In genomic region chrX:57921294-57921693, GRCm38 (mm10) we compare ENCODE assay signal across 9 mouse cellular contexts.
A peak's percentile ranks its signal among the peaks of the same experiment; 100 is the strongest.
DNase-seq lines count a peak whose midpoint lies in the region; ATAC-seq and TF ChIP-seq lines count a peak whose summit lies in the region.
"Had no signal": no experiment of that assay in that cellular context is flagged by ENCODE, and none has a peak within 500 bp of the region (broad histone marks: within the 10 kb centered on the region; RNA-seq: fewer than 3 reads in every experiment).

No protein-coding gene starts in this region.

- no peak overlapping the region for H3K27ac ChIP-seq in kidney, embryonic 16.5 days (ENCODE audit: low read length)
- no peak overlapping the region for H3K27ac ChIP-seq in embryonic facial prominence, embryonic 14.5 days (replicated peaks; ENCODE audit: low read depth, low read length)
- H3K27ac ChIP-seq in hindbrain, embryonic 12.5 days, result 0 out of 2 replicates have a peak overlapping the region, but pooled peaks have one; percentile 44
- H3K27ac ChIP-seq in neural tube, embryonic 12.5 days, result no peak overlapping the region
- H3K27ac ChIP-seq: embryonic facial prominence, embryonic 12.5 days had no signal

- 0 out of 2 replicates have a peak overlapping the region, but pooled peaks have one; percentile 1 for H3K4me2 ChIP-seq in kidney, embryonic 16.5 days (replicated peaks; ENCODE audit: low read depth, low read length)
- H3K4me2 ChIP-seq in embryonic facial prominence, embryonic 14.5 days (ENCODE audit: low read depth, low read length), result 0 out of 2 replicates have a peak overlapping the region, but pooled peaks have one; percentile 4
- H3K4me2 ChIP-seq in hindbrain, embryonic 12.5 days (replicated peaks), result peak overlapping the region; percentile 39
- peak overlapping the region; percentile 41 for H3K4me2 ChIP-seq in neural tube, embryonic 12.5 days (replicated peaks)
- H3K4me2 ChIP-seq: embryonic facial prominence, embryonic 12.5 days had no signal

- 21% methylated on average over 16 of the region's 16 CpGs for WGBS in kidney, embryonic 16.5 days
- WGBS in embryonic facial prominence, embryonic 14.5 days, result 12% methylated on average over 16 of the region's 16 CpGs
- WGBS in hindbrain, embryonic 12.5 days, result 16% methylated on average over 16 of the region's 16 CpGs
- WGBS in neural tube, embryonic 12.5 days, result 20% methylated on average over 16 of the region's 16 CpGs
- 23% methylated on average over 16 of the region's 16 CpGs for WGBS in lung, adult 2 months

- no peak for DNase-seq in kidney, adult 11 months
- DNase-seq in embryonic facial prominence, embryonic 14.5 days (ENCODE audit: low spot score), result no peak
- DNase-seq in yolk sac, embryonic 10.5 days (ENCODE audit: low spot score), result no peak
- no peak for DNase-seq in lung, adult 2 months

- no peak for TF ChIP-seq POLR2A in lung, adult 2 months (IDR thresholded peaks at IDR 0.05; ENCODE audit: borderline replicate concordance, extremely low read depth, low read depth, low read length)

- ATAC-seq in kidney, embryonic 16.5 days (ENCODE audit: low FRiP score, low TSS enrichment), result 0 out of 2 replicates have a peak, but pooled peaks have one; percentile 17
- ATAC-seq in embryonic facial prominence, embryonic 14.5 days (ENCODE audit: low read depth), result no peak
- peak; percentile 36 for ATAC-seq in hindbrain, embryonic 12.5 days (ENCODE audit: low FRiP score)
- peak; percentile 69 for ATAC-seq in neural tube, embryonic 12.5 days (ENCODE audit: low FRiP score, low read depth)
- ATAC-seq: Patski had no signal

- no peak for TF ChIP-seq CTCF in lung, adult 2 months (IDR thresholded peaks at IDR 0.05; ENCODE audit: insufficient read depth, low read length)

- H3K27me3 ChIP-seq in kidney, embryonic 16.5 days (ENCODE audit: insufficient read depth, low read length), result peaks cover 84% of the 10 kb centered on the region
- H3K27me3 ChIP-seq in embryonic facial prominence, embryonic 14.5 days (replicated peaks; ENCODE audit: control insufficient read depth, insufficient read depth, low read length), result peaks cover 85% of the 10 kb centered on the region
- peaks cover 34% of the 10 kb centered on the region for H3K27me3 ChIP-seq in hindbrain, embryonic 12.5 days
- H3K27me3 ChIP-seq in neural tube, embryonic 12.5 days (replicated peaks), result peaks cover 5% of the 10 kb centered on the region

- no peaks in the 10 kb centered on the region for H3K36me3 ChIP-seq in kidney, embryonic 16.5 days (ENCODE audit: insufficient read depth, low read length)
- no peaks in the 10 kb centered on the region for H3K36me3 ChIP-seq in embryonic facial prominence, embryonic 14.5 days (ENCODE audit: control insufficient read depth, insufficient read depth, low read length)
- H3K36me3 ChIP-seq in hindbrain, embryonic 12.5 days, result no peaks in the 10 kb centered on the region
- H3K36me3 ChIP-seq in neural tube, embryonic 12.5 days, result no peaks in the 10 kb centered on the region
- H3K36me3 ChIP-seq: embryonic facial prominence, embryonic 12.5 days had no signal

- H3K4me1 ChIP-seq in kidney, embryonic 16.5 days (ENCODE audit: insufficient read depth, low read length), result no peaks in the 10 kb centered on the region
- no peaks in the 10 kb centered on the region for H3K4me1 ChIP-seq in embryonic facial prominence, embryonic 14.5 days (ENCODE audit: control insufficient read depth, insufficient read depth, low read length)
- H3K4me1 ChIP-seq in hindbrain, embryonic 12.5 days, result no peaks in the 10 kb centered on the region
- H3K4me1 ChIP-seq in neural tube, embryonic 12.5 days, result no peaks in the 10 kb centered on the region
- H3K4me1 ChIP-seq in lung, adult 2 months (ENCODE audit: control insufficient read depth, insufficient read depth, low read length), result no peaks in the 10 kb centered on the region
- H3K4me1 ChIP-seq: embryonic facial prominence, embryonic 12.5 days had no signal

- H3K9ac ChIP-seq in kidney, embryonic 16.5 days (replicated peaks; ENCODE audit: low read length), result no peak overlapping the region
- H3K9ac ChIP-seq in embryonic facial prominence, embryonic 14.5 days (ENCODE audit: low read depth, low read length), result no peak overlapping the region
- H3K9ac ChIP-seq in hindbrain, embryonic 12.5 days, result no peak overlapping the region
- no peak overlapping the region for H3K9ac ChIP-seq in neural tube, embryonic 12.5 days
- H3K9ac ChIP-seq: embryonic facial prominence, embryonic 12.5 days had no signal

- no peak overlapping the region for H3K4me3 ChIP-seq in kidney, embryonic 16.5 days (ENCODE audit: low read length)
- H3K4me3 ChIP-seq in embryonic facial prominence, embryonic 14.5 days (ENCODE audit: low read depth, low read length), result no peak overlapping the region
- no peak overlapping the region for H3K4me3 ChIP-seq in hindbrain, embryonic 12.5 days
- no peak overlapping the region for H3K4me3 ChIP-seq in neural tube, embryonic 12.5 days
- H3K4me3 ChIP-seq in lung, adult 2 months (replicated peaks; ENCODE audit: extremely low read depth, low read depth, low read length), result no peak overlapping the region
- H3K4me3 ChIP-seq: embryonic facial prominence, embryonic 12.5 days had no signal

- H3K9me3 ChIP-seq in kidney, embryonic 16.5 days (ENCODE audit: low read length), result no peaks in the 10 kb centered on the region
- no peaks in the 10 kb centered on the region for H3K9me3 ChIP-seq in embryonic facial prominence, embryonic 14.5 days (ENCODE audit: control insufficient read depth, low read length)
- H3K9me3 ChIP-seq in hindbrain, embryonic 12.5 days (replicated peaks), result no peaks in the 10 kb centered on the region
- H3K9me3 ChIP-seq in neural tube, embryonic 12.5 days, result no peaks in the 10 kb centered on the region
- H3K9me3 ChIP-seq: embryonic facial prominence, embryonic 12.5 days had no signal
